Mouse (Mus musculus): ENCODE data around the gene Pde4b.

GRCm38 (mm10) chr4:102527361-102527760, 440.0 kb downstream of the Pde4b start:
- TF ChIP-seq CTCF (IDR thresholded peaks at IDR 0.05; ENCODE audit: low read depth, low read length) (no peak), TAL1 (conservative IDR thresholded peaks at IDR 0.05; ENCODE audit: low read depth, low read length) (no peak), GATA1 (IDR thresholded peaks at IDR 0.05; ENCODE audit: borderline replicate concordance, low read length) (no peak), GATA2 (IDR thresholded peaks at IDR 0.05; ENCODE audit: borderline replicate concordance, low read depth, low read length) (no peak), POLR2AphosphoS5 (IDR thresholded peaks at IDR 0.05; ENCODE audit: insufficient replicate concordance, low read depth, low read length) (no peak)
